Mouse (Mus musculus): Measurements from ENCODE around the gene Ago4.

The Ago4 gene

DNA sequence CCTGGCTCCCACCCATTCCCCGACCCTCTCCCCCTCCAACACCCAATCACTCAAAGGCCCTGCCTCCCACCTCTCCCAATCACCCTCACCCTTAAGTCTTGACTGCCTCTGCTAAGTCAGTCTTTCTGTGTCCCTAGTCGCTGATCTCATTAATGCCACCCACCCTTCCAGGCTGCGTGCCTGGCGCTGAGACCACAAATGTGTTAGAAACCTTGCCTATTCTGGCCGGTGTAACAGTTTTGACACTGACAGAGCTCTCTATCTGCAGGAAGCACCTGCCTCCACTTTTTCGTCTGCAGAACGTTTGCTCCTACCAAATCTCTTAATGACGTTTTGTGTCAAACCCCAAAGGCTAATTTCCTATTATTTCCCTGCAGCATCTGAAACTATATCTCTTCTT lies 64.3 kb downstream of the Ago4 start:
- DNase-seq: no peak

DNA sequence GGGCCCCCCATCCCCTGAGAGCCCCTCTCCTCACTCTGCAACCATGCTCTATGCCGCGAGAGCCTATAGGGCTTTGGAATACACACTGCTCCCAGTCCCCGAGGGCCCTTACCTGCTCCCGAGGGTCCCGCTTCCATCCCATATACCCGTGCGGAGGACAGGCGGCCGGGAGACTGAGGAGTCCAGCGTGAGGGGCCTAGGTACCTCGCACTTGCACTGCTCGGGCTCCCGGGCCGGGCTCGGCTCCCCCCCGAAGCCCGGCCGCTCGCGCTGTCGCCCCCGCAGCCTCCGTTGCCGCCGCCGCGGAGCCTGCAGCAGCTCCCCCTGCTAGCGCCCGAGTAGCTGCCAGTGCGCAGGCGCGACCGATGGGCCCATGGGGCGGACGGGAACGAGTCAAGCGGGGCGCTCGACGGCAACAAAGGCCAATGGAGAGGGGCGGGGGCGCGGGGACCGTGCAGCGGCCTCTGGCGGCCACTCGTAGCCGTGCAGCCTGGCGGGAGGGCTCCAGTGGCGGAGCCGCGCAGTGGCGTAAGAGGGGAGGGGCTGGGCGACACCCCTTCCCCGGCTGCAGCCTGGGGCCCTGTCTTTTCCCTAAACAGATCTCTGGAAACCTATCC lies 64.9 kb downstream of the Ago4 start, which contains the start of gene Ago1:
Gene Ago1 (minus strand): TSS at position 299 of the 617 bp plus-strand sequence.
- peak; percentile 93 to 95 for DNase-seq

DNA sequence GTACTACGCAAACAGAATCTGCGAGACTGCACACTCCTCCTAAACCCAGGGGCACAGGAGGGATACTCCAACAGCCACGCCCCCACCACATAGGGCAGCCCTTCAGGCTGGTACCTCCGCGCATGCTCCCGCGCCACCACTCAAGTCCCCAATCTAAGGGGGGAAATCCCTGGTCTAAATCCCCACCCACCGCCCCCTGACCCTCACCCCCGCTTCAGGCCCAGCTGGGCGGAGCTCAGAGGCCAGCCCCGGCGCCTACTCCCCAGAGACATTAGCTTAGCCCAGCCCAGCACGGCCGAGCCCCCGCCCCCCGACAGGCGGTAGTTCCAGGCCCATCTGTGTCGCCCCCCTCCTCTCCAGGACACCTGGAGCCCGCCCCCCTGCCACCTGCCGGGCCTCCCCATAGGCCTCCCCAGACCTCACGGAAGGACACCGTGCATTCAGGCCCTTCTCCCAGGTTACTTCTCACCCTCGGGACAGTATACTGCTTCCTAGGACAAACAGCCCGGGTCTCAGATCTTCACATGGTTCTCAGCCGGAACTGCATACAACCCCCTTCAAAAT lies 65.5 kb downstream of the Ago4 start:
- peak; percentile 63 to 65 for DNase-seq

DNA sequence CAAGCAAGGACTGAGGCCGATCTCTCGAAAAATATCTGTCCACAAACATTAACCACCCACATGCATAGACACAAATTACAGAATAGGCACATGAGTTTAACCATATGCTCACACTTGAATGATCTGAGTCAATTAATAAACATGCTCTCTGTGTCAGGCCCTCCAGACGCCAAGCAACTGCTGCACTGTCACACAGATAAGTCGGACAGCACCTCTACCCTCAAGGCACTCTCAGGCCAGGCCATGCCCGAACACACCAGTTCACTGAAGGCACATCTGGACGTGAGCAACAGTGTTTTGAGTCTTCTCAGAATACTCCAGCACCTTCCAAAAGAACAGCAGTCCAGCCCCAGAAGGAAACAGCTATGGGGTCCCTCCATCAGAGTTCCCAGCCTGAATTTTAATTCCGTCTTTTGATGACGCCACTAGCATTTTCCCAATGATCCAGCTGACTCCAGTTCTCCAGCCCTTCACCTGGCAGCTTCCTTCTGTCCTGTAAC lies 67.0 kb downstream of the Ago4 start:
- DNase-seq: no peak

DNA sequence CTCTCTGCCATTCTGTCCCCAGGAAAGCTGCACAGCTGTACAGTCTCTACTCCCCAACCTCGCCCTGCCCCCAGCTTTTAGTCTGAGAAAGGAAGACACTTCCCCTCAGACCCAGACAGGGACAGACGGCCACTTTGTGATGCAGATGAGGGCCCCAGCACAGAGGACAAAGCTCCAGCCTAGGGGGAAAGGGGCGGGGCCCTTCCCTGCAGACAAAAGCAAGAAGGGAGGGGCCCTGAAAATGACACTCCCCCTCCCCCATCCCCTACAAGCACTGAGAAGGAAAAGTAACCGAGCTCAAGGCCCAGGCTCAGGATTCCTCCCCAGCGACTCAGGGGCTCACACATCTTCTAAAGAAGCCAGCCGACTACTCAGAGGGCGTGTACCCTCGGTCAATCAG lies 67.4 kb downstream of the Ago4 start:
- no peak for DNase-seq

DNA sequence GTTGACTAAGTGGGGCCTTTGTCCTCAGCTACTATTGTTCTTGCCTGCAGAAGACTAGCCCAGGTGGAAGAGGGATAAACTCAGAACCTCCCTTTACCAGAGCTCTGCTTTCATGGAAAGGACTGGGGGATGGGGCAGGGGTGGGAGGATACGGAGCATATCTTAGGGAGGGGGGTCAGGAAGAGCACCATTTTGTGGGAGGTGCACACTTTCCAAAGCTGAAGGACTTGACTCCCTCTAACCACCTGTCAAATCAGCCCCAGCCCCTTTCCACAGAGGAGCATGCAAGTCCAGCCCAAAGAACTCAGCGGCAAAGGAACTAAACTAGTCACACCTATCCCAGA lies 68.4 kb downstream of the Ago4 start:
- DNase-seq: no peak

DNA sequence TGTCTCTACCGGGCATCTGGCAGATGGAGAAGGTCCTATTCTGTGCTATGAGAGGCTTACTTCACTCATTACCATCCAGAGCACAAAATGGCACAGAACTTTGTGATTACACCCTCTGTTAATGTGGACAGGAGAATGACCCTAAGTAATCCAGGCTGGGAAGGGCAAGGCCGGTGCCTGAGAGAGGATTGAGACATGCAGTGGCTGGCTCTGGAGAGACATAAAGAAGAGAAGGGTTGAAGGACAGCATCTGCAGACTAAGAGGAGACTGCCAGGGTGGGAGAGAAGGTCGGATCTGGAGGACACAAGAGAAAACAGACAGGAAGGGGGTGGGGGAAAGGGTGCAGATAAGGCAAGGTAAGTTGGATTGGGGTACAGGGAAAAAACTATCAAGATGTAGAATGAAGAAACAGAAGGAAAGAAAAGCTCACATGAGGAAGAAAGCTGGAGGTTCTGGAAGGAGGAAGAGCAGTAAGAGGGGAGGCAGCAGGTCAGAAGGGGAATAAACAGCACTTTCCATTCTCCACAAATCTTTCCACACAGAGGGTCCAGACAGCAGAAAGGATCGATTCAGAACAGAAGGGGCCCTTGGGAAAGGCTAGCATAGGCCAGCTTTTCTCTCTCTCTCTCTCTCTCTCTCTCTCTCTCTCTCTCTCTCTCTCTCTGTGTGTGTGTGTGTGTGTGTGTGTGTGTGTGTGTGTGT lies 68.9 kb downstream of the Ago4 start:
- DNase-seq: no peak

DNA sequence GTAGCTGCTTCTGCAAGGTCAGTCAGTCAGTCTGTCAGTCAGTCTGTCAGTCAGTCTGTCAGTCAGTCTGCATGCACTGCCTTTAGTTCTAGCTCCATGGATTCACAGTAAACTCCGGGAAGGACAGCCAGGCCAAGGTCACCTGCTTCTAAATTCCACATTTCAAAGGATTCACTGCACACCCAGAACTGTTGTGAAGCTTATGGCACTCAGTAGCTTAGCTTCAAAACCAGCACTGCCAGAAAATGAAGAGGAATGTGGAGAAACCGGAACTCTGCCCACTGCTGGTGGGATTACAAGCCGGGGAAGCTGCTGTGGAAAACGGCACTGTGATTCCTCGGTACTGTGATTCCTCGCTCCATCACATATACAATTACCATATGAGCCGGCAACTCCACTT lies 77.8 kb downstream of the Ago4 start:
- no peak for DNase-seq

DNA sequence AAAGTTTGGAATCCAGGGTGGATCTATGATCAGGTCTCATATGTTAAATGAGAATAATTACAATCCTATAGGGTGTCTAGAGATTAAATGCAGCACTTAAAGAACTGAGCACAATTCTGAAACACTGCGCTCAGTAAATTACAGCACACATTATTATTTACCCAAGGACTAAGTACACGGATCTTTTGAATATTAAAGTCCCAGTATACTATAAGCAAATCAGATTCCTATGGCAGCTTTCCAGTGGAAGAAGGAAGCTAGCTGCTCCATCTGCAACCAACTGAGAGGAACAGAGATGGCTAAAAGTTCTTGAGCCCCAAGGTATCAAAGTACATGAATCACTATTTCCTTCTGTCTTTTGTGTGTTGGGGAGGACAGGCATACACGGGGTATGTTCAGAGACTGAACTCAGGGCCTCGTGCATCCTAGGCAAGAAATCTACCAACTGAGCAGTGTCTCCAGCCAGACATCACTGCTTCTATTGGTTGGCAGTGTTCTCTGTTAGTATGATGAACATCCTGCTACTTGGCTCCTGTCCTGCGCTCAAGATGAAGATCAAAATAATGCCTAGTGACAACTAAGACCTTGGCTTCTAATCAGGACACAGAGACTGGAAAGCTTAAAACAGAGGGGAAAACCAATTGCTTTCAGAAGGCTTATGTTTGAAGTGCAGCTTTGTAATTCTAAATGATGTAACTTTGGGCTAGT lies 78.6 kb downstream of the Ago4 start:
- DNase-seq: no peak

DNA sequence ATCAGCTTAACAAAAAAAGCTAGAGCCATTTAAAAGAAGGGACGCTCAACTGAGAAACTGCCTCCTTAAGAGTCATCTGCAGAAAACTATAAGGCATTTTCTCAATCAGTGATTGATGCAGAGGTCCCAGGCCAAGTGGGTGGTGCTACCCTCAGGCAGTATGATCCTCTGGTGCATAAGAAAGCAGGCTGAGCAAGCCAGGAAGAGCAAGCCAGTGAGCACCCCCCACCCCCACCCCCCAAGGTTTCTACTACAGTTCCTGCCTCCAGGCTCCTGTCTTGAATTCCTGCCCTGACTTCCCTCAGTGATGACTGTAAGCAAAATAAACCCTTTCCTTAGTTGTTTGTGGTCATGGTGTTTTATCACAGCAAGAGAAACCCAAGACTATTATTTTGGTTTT lies 83.0 kb downstream of the Ago4 start:
- DNase-seq: no peak

DNA sequence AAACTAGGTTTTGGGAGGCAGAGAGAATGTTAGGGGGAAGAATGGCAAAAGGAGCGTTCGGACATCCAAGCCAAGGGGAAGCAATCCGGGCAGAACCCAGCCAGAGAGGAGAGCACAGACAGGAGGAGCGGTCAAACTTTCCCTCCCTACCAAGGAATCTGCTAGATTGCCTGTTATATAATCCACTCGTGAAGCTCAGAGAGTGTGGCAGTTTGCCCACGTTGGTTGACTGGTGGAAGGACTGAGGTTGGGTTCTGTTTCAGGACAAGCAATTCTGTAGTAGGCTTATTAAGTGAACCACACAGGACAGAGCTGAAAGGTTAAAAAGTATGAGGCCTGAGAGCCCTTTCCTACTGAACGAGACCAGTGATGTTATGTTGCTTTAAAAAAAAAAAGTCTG lies 86.1 kb downstream of the Ago4 start:
- no peak for DNase-seq

DNA sequence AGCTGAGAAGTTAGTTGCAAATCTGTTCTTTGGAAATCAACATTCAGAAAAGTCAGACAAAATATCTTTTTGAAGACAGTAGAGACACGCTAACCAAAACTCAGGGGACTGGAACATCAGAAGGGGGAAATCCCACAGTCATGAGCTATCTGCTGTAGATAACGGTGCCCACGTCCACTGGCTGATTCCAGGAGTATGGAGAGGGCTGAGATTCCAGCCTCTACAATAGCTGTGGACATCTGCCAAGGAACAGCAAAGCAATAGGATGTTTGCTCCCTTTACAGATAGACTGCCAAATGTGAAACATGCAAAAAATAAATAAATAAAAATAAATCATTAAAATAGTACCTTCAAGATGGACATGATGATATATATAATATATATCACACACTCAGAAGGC lies 88.7 kb downstream of the Ago4 start:
- no peak for DNase-seq
